ENCODE assay signal across 8 mouse cellular contexts in the genomic region with DNA sequence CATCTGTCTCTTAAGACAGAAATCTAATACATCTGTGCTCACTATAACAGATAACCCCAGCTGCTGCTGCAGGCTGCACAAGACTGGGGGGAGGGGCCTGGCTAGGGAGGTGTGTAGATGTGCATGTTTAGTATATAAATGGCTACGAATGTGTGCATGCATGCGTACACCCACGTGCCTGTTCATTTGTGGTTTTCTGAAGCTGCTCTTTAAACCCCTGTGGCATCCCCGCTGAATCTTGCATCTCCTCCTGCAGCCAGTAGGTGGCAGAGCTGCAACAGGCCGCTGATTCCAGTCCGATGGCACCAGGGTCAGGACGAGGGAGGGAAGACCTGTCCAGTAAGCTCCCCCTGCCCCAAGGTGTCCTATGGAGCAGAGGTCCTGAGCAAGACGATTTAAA.
DNase-seq lines count a peak whose midpoint lies in the region; ATAC-seq and TF ChIP-seq lines count a peak whose summit lies in the region.

No protein-coding gene starts in this region.

- intact Hi-C loops in left cerebral cortex, postnatal 36 days (cut with DNase I) = loop anchor here (2.0 to 5.0 kb wide), 3 partner anchors 149 to 391 kb away; a partner anchor contains a TSS

- H3K27me3 ChIP-seq in liver, embryonic 12.5 days (replicated peaks) = peaks cover 30% of the 10 kb centered on the region
- no peaks in the 10 kb centered on the region; the same call in 1 of the 2 replicates for H3K27me3 ChIP-seq in intestine, postnatal 0 days (replicated peaks; ENCODE audit: control insufficient read depth, insufficient read depth, low read length)
- no peaks in the 10 kb centered on the region for H3K27me3 ChIP-seq in midbrain, embryonic 16.5 days (ENCODE audit: control insufficient read depth, insufficient read depth, low read depth, low read length)
- no peaks in the 10 kb centered on the region for H3K27me3 ChIP-seq in splenic B cell, adult 2 months (ENCODE audit: control insufficient read depth, insufficient read depth, low read length, poor library complexity, severe bottlenecking)

- H3K27ac ChIP-seq in liver, embryonic 12.5 days = no peak overlapping the region
- H3K27ac ChIP-seq in intestine, postnatal 0 days (ENCODE audit: low read depth, low read length) = no peak overlapping the region
- H3K27ac ChIP-seq in midbrain, embryonic 16.5 days (ENCODE audit: low read length) = no peak overlapping the region

- 1% methylated on average over 8 of the region's 8 CpGs for WGBS in liver, embryonic 12.5 days (ENCODE audit: insufficient replicate concordance)
- WGBS in intestine, postnatal 0 days = 5% methylated on average over 8 of the region's 8 CpGs
- 4% methylated on average over 8 of the region's 8 CpGs for WGBS in midbrain, embryonic 16.5 days

- no peak overlapping the region for H3K4me2 ChIP-seq in liver, embryonic 12.5 days
- no peak overlapping the region for H3K4me2 ChIP-seq in intestine, postnatal 0 days (replicated peaks; ENCODE audit: low read depth)
- H3K4me2 ChIP-seq in midbrain, embryonic 16.5 days (ENCODE audit: low read length) = no peak overlapping the region

- no peak overlapping the region for H3K4me3 ChIP-seq in liver, embryonic 12.5 days
- no peak overlapping the region for H3K4me3 ChIP-seq in intestine, postnatal 0 days (ENCODE audit: low read depth, low read length)
- H3K4me3 ChIP-seq in midbrain, embryonic 16.5 days (ENCODE audit: low read depth, low read length) = no peak overlapping the region

- no peaks in the 10 kb centered on the region for H3K36me3 ChIP-seq in liver, embryonic 12.5 days
- H3K36me3 ChIP-seq in intestine, postnatal 0 days (ENCODE audit: control insufficient read depth, insufficient read depth) = no peaks in the 10 kb centered on the region
- no peaks in the 10 kb centered on the region for H3K36me3 ChIP-seq in midbrain, embryonic 16.5 days (ENCODE audit: control insufficient read depth, insufficient read depth, low read length)
- no peaks in the 10 kb centered on the region for H3K36me3 ChIP-seq in splenic B cell, adult 2 months (ENCODE audit: control insufficient read depth, insufficient read depth, low read length, poor library complexity, severe bottlenecking)

- H3K9me3 ChIP-seq in liver, embryonic 12.5 days (replicated peaks) = no peaks in the 10 kb centered on the region
- H3K9me3 ChIP-seq in intestine, postnatal 0 days (ENCODE audit: control insufficient read depth) = no peaks in the 10 kb centered on the region
- H3K9me3 ChIP-seq in midbrain, embryonic 16.5 days (replicated peaks; ENCODE audit: control insufficient read depth, low read length, poor library complexity, severe bottlenecking) = no peaks in the 10 kb centered on the region

- no peak for ATAC-seq in liver, embryonic 12.5 days
- no peak for ATAC-seq in intestine, postnatal 0 days
- peak; percentile 68 for ATAC-seq in midbrain, embryonic 16.5 days

- TF ChIP-seq CTCF in intestine, postnatal 0 days (IDR thresholded peaks at IDR 0.05; ENCODE audit: low read depth) = peak; percentile 96

- no peak overlapping the region for H3K9ac ChIP-seq in liver, embryonic 12.5 days
- no peak overlapping the region for H3K9ac ChIP-seq in intestine, postnatal 0 days (ENCODE audit: low read depth, low read length)
- no peak overlapping the region for H3K9ac ChIP-seq in midbrain, embryonic 16.5 days (ENCODE audit: low read depth, low read length)

- no peaks in the 10 kb centered on the region for H3K4me1 ChIP-seq in liver, embryonic 12.5 days
- no peaks in the 10 kb centered on the region for H3K4me1 ChIP-seq in intestine, postnatal 0 days (replicated peaks; ENCODE audit: control insufficient read depth, insufficient read depth, low read length)
- H3K4me1 ChIP-seq in midbrain, embryonic 16.5 days (ENCODE audit: control insufficient read depth, insufficient read depth, low read length) = peaks cover 20% of the 10 kb centered on the region

- DNase-seq in liver = peak; percentile 55
- peak; percentile 89 for DNase-seq in embryo, embryonic 10.5 days (ENCODE audit: low spot score)
- DNase-seq in gastrocnemius, postnatal 25 days = peak; percentile 43
- peak; percentile 61 to 70 for DNase-seq in left cerebral cortex, postnatal 36 days (ENCODE audit: low spot score in 2 of 2)
- DNase-seq in splenic B cell, adult 2 months (ENCODE audit: low read depth, low spot score) = peak; percentile 25

Comparison
In these comparisons a context has a peak if more than half of its experiments do, and no peak if none do; other contexts are left out.
1. DNase-seq: peak in every context shown above with its lines; median percentile 89 in embryo, embryonic 10.5 days; 66 in left cerebral cortex, postnatal 36 days; 55 in liver; 43 in gastrocnemius, postnatal 25 days; 25 in splenic B cell, adult 2 months.